Mouse (Mus musculus): ENCODE data around the gene Vmn1r58. TPM values are rescaled to one million over a fixed set of nuclear protein-coding genes. Genes with fewer than 3 reads are reported as not detected.
"Not testable (repeated sequence)": the region's sequence is repeated elsewhere in the genome, so short reads cannot be mapped to it uniquely, and the experiment has no call there.

The Vmn1r58 gene
- not detected in 2 replicates for polyA plus RNA-seq (2015; fragmentation: Nextera tagmentation; extraction: Ambion mirVana)

DNA sequence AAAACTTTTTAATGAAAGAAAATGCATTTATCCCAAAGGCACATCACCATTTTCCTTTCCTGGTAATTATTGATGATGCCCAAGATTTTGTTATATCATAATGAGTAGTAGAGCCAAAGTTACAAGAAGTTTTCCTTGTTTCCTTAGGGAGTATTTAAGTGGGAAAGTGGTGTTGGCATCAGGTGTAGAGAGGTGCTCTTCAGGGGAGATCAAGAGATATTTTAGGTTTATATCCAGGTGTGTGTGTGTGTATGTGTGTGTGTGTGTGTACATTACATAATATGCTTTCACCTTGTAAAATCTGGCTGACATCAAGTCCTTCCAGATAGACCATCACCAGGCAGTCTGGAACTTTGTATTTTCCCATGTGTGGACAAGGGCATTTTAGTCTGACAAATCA is at the start of gene Vmn1r58:
Gene Vmn1r58 (minus strand): TSS at position 101 of the 400 bp plus-strand sequence.
- peaks cover 12% of the 10 kb centered on the region for H3K9me3 ChIP-seq
- H3K27me3 ChIP-seq; H3K4me1 ChIP-seq; H3K27ac ChIP-seq (replicated peaks); H3K36me3 ChIP-seq; H3K9ac ChIP-seq (replicated peaks); H3K4me2 ChIP-seq (replicated peaks); H3K4me3 ChIP-seq; ATAC-seq (replicated peaks): not testable (repeated sequence)

DNA sequence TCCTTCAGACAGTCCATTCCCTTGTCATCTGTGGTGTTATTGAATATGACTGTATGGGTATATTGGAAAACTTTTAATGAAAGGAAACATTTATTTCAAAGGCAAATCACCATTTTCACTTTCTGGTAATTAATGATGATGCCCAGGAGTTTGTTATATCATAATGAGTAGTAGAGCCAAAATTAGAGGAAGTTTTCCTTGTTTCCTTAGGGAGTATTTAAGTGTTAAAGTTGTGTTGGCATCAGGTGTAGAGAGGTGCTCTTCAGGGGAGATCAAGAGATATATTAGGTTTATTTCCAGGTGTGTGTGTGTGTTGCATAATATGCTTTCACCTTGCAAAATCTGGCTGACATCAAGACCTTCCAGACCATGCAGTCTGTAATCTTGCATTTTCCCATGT is 43.5 kb upstream of the Vmn1r58 start, which contains the start of gene Vmn1r59:
Gene Vmn1r59 (minus strand): TSS at position 101 of the 400 bp plus-strand sequence.
- peaks cover 22% of the 10 kb centered on the region for H3K9me3 ChIP-seq
- no peak within 1 kb of the TSS for H3K4me2 ChIP-seq (replicated peaks)
- H3K9ac ChIP-seq (replicated peaks), result no peak within 1 kb of the TSS
- no peaks in the 10 kb centered on the region for H3K4me1 ChIP-seq
- no peak for ATAC-seq (replicated peaks)
- no peak within 1 kb of the TSS for H3K4me3 ChIP-seq
- H3K27ac ChIP-seq (replicated peaks), result no peak within 1 kb of the TSS
- no peaks in the 10 kb centered on the region for H3K36me3 ChIP-seq
- H3K27me3 ChIP-seq, result no peaks in the 10 kb centered on the region

DNA sequence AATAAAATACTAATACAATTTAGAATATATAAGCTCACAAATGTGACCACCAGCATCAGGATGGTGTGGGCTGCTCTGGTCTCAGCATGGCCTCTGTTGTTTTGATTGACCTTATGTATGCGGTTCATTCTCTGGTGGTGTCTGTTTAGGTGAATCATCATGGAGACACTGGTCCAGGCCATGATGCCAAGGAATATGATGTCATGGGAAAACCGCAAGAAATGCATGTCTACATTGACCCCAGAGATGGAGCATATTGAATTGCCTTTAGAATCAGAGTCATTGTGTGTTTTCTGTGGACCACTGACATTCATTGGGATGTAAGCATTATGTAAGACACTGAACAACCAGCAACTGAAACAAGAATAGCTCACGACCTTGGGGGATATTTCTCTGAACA is 40.8 kb upstream of the Vmn1r58 start:
- H3K9ac ChIP-seq (replicated peaks); H3K4me3 ChIP-seq; H3K4me1 ChIP-seq; H3K4me2 ChIP-seq (replicated peaks); H3K27me3 ChIP-seq; H3K27ac ChIP-seq (replicated peaks); H3K36me3 ChIP-seq; ATAC-seq (replicated peaks): not testable (repeated sequence)
- 76% methylated on average over 3 of the region's 3 CpGs for WGBS
- H3K9me3 ChIP-seq, result peaks cover 17% of the 10 kb centered on the region

DNA sequence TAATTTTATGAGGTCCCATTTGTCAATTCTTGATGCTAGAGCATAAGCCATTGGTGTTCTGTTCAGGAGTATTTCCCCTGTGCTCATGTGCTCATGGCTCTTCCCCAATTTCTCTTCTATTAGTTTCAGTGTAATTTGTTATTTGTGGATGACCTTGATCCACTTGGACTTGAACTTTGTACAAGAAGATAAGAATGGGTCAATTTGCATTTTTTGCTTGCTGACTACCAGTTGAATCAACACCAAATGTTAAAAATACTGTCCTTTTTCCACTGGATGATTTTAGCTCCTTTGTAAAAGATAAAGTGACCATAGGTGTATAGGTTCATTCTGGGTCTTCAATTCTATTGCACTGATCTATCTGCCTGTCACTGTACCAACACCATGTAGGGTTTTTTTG is 35.4 kb upstream of the Vmn1r58 start:
- Histone ChIP-seq H3K4me1 (no peaks in the 10 kb centered on the region), H3K27me3 (no peaks in the 10 kb centered on the region), H3K9ac (replicated peaks) (no peak overlapping the region), H3K36me3 (no peaks in the 10 kb centered on the region), H3K4me2 (replicated peaks) (no peak overlapping the region), H3K4me3 (no peak overlapping the region), H3K9me3 (peaks cover 7% of the 10 kb centered on the region), H3K27ac (replicated peaks) (no peak overlapping the region)
- no peak for ATAC-seq (replicated peaks)

DNA sequence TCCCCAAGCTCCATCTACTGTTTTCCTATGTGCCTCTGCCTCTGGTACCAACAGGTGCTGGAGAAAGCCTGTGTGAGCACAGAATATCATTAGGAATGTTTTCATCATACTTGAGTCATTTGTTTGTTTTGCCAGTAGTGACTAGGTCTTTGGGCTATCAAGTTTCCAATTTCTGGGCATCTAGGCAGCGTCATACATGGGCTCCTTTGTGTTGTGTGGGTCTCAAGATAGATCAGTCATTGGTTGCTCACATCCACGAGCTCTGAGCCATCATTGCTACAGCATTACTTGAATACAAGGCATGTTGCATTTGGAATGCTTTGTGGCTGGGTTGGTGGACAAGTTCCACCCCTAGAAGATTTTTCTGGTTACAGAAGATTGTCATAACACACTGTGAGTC is 7.0 kb downstream of the Vmn1r58 start:
- H3K9ac ChIP-seq (replicated peaks), result no peak overlapping the region
- H3K4me1 ChIP-seq, result no peaks in the 10 kb centered on the region
- WGBS, result 52% methylated on average over 2 of the region's 2 CpGs
- H3K27me3 ChIP-seq, result no peaks in the 10 kb centered on the region
- ATAC-seq (replicated peaks), result no peak
- no peak overlapping the region for H3K4me3 ChIP-seq
- no peak overlapping the region for H3K27ac ChIP-seq (replicated peaks)
- no peak overlapping the region for H3K4me2 ChIP-seq (replicated peaks)
- no peaks in the 10 kb centered on the region for H3K36me3 ChIP-seq
- peaks cover 23% of the 10 kb centered on the region for H3K9me3 ChIP-seq

DNA sequence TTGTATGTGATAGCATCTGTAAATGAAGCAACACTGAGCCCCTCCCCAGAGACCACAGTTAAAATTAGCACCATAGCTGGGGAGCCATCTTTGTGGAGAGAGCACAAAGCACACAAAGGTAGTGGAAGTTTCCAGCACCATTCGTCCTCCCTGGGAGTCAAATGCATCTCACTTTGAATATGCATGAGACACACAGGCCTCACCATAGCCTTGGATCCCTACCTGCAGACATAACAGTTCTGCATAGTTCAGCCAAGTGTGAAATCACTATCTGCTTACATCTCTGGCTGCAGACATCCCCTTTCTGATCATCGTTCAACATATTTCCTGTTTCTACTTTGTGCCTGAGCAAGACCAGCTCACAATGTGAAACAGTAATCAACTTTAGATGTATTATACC is 46.5 kb downstream of the Vmn1r58 start:
- no peak overlapping the region for H3K4me2 ChIP-seq (replicated peaks)
- H3K27me3 ChIP-seq, result no peaks in the 10 kb centered on the region
- H3K4me3 ChIP-seq, result no peak overlapping the region
- no peak overlapping the region for H3K9ac ChIP-seq (replicated peaks)
- no peak for ATAC-seq (replicated peaks)
- H3K36me3 ChIP-seq, result no peaks in the 10 kb centered on the region
- peaks cover 20% of the 10 kb centered on the region for H3K9me3 ChIP-seq
- no peaks in the 10 kb centered on the region for H3K4me1 ChIP-seq
- 89% methylated on average over 2 of the region's 2 CpGs for WGBS
- H3K27ac ChIP-seq (replicated peaks), result no peak overlapping the region

DNA sequence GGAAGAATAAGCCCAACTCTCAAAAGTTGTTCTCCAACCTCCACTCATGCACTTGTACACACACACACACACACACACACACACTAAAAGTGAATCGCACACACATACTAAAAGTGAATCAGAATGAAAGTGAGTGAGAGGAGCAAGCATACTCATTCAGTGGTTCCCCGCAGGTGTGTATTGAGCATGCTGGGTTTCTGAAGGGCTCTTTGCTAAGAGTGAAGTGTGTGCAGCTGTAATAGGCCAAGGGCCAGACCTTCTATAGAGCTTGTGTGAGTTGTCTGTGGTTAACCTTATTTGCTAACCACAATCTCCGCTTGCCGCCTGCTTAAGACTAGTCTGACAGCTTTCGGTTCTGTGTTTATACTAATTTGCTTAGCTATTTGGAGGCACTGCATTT is 49.6 kb downstream of the Vmn1r58 start:
- H3K27ac ChIP-seq (replicated peaks), result no peak overlapping the region
- no peaks in the 10 kb centered on the region for H3K4me1 ChIP-seq
- no peaks in the 10 kb centered on the region for H3K27me3 ChIP-seq
- peaks cover 22% of the 10 kb centered on the region for H3K9me3 ChIP-seq
- H3K4me3 ChIP-seq, result no peak overlapping the region
- H3K36me3 ChIP-seq, result no peaks in the 10 kb centered on the region
- no peak overlapping the region for H3K4me2 ChIP-seq (replicated peaks)
- 96% methylated on average over 5 of the region's 5 CpGs for WGBS
- ATAC-seq (replicated peaks), result no peak
- no peak overlapping the region for H3K9ac ChIP-seq (replicated peaks)

Other genes with a start within 250 kb of the Vmn1r58 start
- not detected in 2 replicates for gene Vmn1r56, start 216.6 kb downstream of the Vmn1r58 start, polyA plus RNA-seq (2015; fragmentation: Nextera tagmentation; extraction: Ambion mirVana)
- not detected in 2 replicates for gene Vmn1r57, start 194.9 kb downstream of the Vmn1r58 start, polyA plus RNA-seq (2015; fragmentation: Nextera tagmentation; extraction: Ambion mirVana)
- gene Gm5065, start 62.9 kb downstream of the Vmn1r58 start, polyA plus RNA-seq (2015; fragmentation: Nextera tagmentation; extraction: Ambion mirVana), result not detected in 2 replicates
- gene Nlrp2, start 62.4 kb downstream of the Vmn1r58 start, polyA plus RNA-seq (2015; fragmentation: Nextera tagmentation; extraction: Ambion mirVana), result not detected in 2 replicates
- gene Vmn1r59, start 43.4 kb upstream of the Vmn1r58 start, polyA plus RNA-seq (2015; fragmentation: Nextera tagmentation; extraction: Ambion mirVana), result not detected in 2 replicates
- gene Vmn2r28, start 80.6 kb upstream of the Vmn1r58 start, polyA plus RNA-seq (2015; fragmentation: Nextera tagmentation; extraction: Ambion mirVana), result not detected in 2 replicates
- not detected in 2 replicates for gene Vmn1r60, start 133.9 kb upstream of the Vmn1r58 start, polyA plus RNA-seq (2015; fragmentation: Nextera tagmentation; extraction: Ambion mirVana)
- gene Vmn1r61, start 199.9 kb upstream of the Vmn1r58 start, polyA plus RNA-seq (2015; fragmentation: Nextera tagmentation; extraction: Ambion mirVana), result not detected in 2 replicates

Measured in forebrain, embryonic 15.5 days (tissue).